Mouse (Mus musculus) heart, postnatal 0 days (tissue): ENCODE measurements around the gene Ankrd33. TPM values are rescaled to one million over a fixed set of nuclear protein-coding genes. Genes with fewer than 3 reads are reported as not detected.

ENCODE experiments used
- ATAC-seq: fragments of 200-750 bp; cut with Nextera tagmentation; 2 replicates; pipeline ENCODE4 v1.8.0; 2017; ENCODE audit warnings: low read depth, moderate number of reproducible peaks, moderate library complexity; ENCODE audit not compliant: insufficient read depth
- DNase-seq: peaks from one replicate; pipeline ENCODE4 v3.0.0-alpha.2; 2016; ENCODE audit warnings: low spot score
- H3K27ac ChIP-seq: fragments of 300-500 bp; sonication (generic); 2 replicates; pipeline ENCODE4 v1.5.1; 2014; ENCODE audit warnings: low read depth, mild to moderate bottlenecking
- H3K27me3 ChIP-seq: fragments of 300-500 bp; sonication (generic); 2 replicates; pipeline ENCODE4 v1.6.1; 2014; ENCODE audit warnings: low read length, mixed read lengths; ENCODE audit not compliant: control insufficient read depth, insufficient read depth
- H3K36me3 ChIP-seq: fragments of 300-500 bp; sonication (generic); replicated peaks from 2 replicates; pipeline ENCODE4 v1.6.1; 2014; ENCODE audit warnings: low read length, mixed read lengths; ENCODE audit not compliant: control insufficient read depth, insufficient read depth
- H3K4me1 ChIP-seq: fragments of 300-500 bp; sonication (generic); 2 replicates; pipeline ENCODE4 v1.6.1; 2014; ENCODE audit warnings: antibody characterized with exemption; ENCODE audit not compliant: control insufficient read depth, insufficient read depth
- H3K4me2 ChIP-seq: fragments of 300-500 bp; sonication (generic); 2 replicates; pipeline ENCODE4 v1.6.1; 2014; ENCODE audit warnings: low read depth, mild to moderate bottlenecking, low read length, moderate library complexity
- H3K4me3 ChIP-seq: fragments of 300-500 bp; sonication (generic); 2 replicates; pipeline ENCODE4 v1.5.1; 2014; ENCODE audit warnings: low read depth, low read length
- H3K9ac ChIP-seq: fragments of 300-500 bp; sonication (generic); replicated peaks from 2 replicates; pipeline ENCODE4 v1.6.1; 2014; ENCODE audit warnings: low read depth, low read length, mixed read lengths
- H3K9me3 ChIP-seq: fragments of 300-500 bp; sonication (generic); replicated peaks from 2 replicates; pipeline ENCODE4 v1.6.1; 2016; ENCODE audit warnings: low read length; ENCODE audit not compliant: control insufficient read depth
- CTCF ChIP-seq: IDR thresholded peaks from 2 replicates; pipeline ENCODE4 v1.5.1; 2016; ENCODE audit warnings: antibody characterized with exemption, control low read depth, low read depth
- EP300 ChIP-seq: IDR thresholded peaks from 2 replicates; pipeline ENCODE4 v1.6.1; 2016; ENCODE audit warnings: antibody characterized with exemption, low read depth
- WGBS: fragments of 180-500 bp; shearing (Covaris S2); extraction: QIAGEN DNeasy Blood & Tissue Kit; methylation state at CpG from one replicate; pipeline ENCODE4 v1.1.7; 2014; 5-methylcytosine and 5-hydroxymethylcytosine counted together
- polyA plus RNA-seq: library from polyadenylated mRNA; unstranded; fragments of >200 nt; fragmentation: Nextera tagmentation; extraction: Ambion mirVana; gene quantifications from 2 replicates; pipeline ENCODE4 v1.2.1, GENCODE M21; 2015
- total RNA-seq: library from RNA; depleted of rRNA; stranded (reverse); fragments of >200 nt; gene quantifications from 2 replicates; pipeline ENCODE4 v1.2.3, GENCODE M21; 2014; ENCODE audit warnings: low replicate concordance

The Ankrd33 gene
- total and polyA plus RNA-seq, 2 experiments from 2014 or later = not detected

GRCm38 (mm10) chr15:101132761-101133160 lies 17.2 kb downstream of the Ankrd33 start:
- DNase-seq = no peak
- Histone ChIP-seq H3K4me2 (no peak overlapping the region), H3K9ac (no peak overlapping the region), H3K4me1 (peaks cover 18% of the 10 kb centered on the region), H3K36me3 (no peaks in the 10 kb centered on the region), H3K4me3 (no peak overlapping the region), H3K9me3 (no peaks in the 10 kb centered on the region), H3K27ac (peak overlapping the region; percentile 62), H3K27me3 (peaks cover 31% of the 10 kb centered on the region)
- no peak for TF ChIP-seq EP300
- ATAC-seq = no peak
- WGBS = 63% methylated on average over 6 of the region's 6 CpGs

- DNase-seq (no peak), ATAC-seq (peak; percentile 42; the same call in 1 of the 2 replicates)
- peaks cover 11% of the 10 kb centered on the region for H3K4me1 ChIP-seq
- H3K9me3 ChIP-seq = no peaks in the 10 kb centered on the region
- no peaks in the 10 kb centered on the region for H3K36me3 ChIP-seq
- peaks cover 20% of the 10 kb centered on the region for H3K27me3 ChIP-seq
- H3K4me3 ChIP-seq = peak overlapping the region; percentile 27
- H3K9ac ChIP-seq = no peak overlapping the region
- 43% methylated on average over 15 of the region's 15 CpGs for WGBS
- H3K27ac ChIP-seq = peak overlapping the region; percentile 62
- H3K4me2 ChIP-seq = peak overlapping the region; percentile 44
- no peak for TF ChIP-seq EP300
- no peak for TF ChIP-seq CTCF
These were observed 18.6 kb downstream of the Ankrd33 start for GRCm38 (mm10) chr15:101133993-101134704.

GRCm38 (mm10) chr15:101135405-101135804 lies 19.9 kb downstream of the Ankrd33 start:
- H3K4me1 ChIP-seq = peaks cover 24% of the 10 kb centered on the region
- no peaks in the 10 kb centered on the region for H3K36me3 ChIP-seq
- no peak for DNase-seq
- H3K27me3 ChIP-seq = peaks cover 11% of the 10 kb centered on the region; the same call in 1 of the 2 replicates
- no peak overlapping the region for H3K9ac ChIP-seq
- H3K9me3 ChIP-seq = no peaks in the 10 kb centered on the region
- TF ChIP-seq CTCF (no peak), EP300 (no peak)
- peak overlapping the region; percentile 44 for H3K4me2 ChIP-seq
- 0 out of 2 replicates have a peak overlapping the region, but pooled peaks have one; percentile 62 for H3K27ac ChIP-seq
- ATAC-seq = no peak
- peak overlapping the region; percentile 19 for H3K4me3 ChIP-seq
- 34% methylated on average over 8 of the region's 8 CpGs for WGBS

- Histone ChIP-seq H3K9ac (no peak overlapping the region), H3K4me3 (no peak overlapping the region), H3K9me3 (no peaks in the 10 kb centered on the region), H3K4me2 (no peak overlapping the region), H3K4me1 (peaks cover 24% of the 10 kb centered on the region), H3K27ac (no peak overlapping the region), H3K36me3 (no peaks in the 10 kb centered on the region), H3K27me3 (peaks cover 3% of the 10 kb centered on the region; the same call in 1 of the 2 replicates)
- no peak for DNase-seq
- TF ChIP-seq EP300 = no peak
- TF ChIP-seq CTCF = no peak
- WGBS = 83% methylated on average over 11 of the region's 11 CpGs
- ATAC-seq = no peak
These were observed 21.9 kb downstream of the Ankrd33 start for GRCm38 (mm10) chr15:101137455-101137854.

GRCm38 (mm10) chr15:101138675-101139074 lies 23.1 kb downstream of the Ankrd33 start:
- 77% methylated on average over 3 of the region's 3 CpGs for WGBS
- no peak overlapping the region for H3K9ac ChIP-seq
- H3K4me1 ChIP-seq = peaks cover 31% of the 10 kb centered on the region
- TF ChIP-seq EP300 (no peak), CTCF (no peak)
- H3K27me3 ChIP-seq = no peaks in the 10 kb centered on the region
- H3K36me3 ChIP-seq = no peaks in the 10 kb centered on the region
- no peak for DNase-seq
- no peak overlapping the region for H3K4me3 ChIP-seq
- no peaks in the 10 kb centered on the region for H3K9me3 ChIP-seq
- no peak for ATAC-seq
- H3K27ac ChIP-seq = no peak overlapping the region
- H3K4me2 ChIP-seq = no peak overlapping the region
